Mouse (Mus musculus) midbrain, embryonic 12.5 days (tissue): ENCODE measurements around the gene Ccdc85c. TPM values are rescaled to one million over a fixed set of nuclear protein-coding genes. Genes with fewer than 3 reads are reported as not detected.

Experiments
- ATAC-seq: fragments of 200-750 bp; cut with Nextera tagmentation; 2 replicates; pipeline ENCODE4 v1.8.0; 2017; ENCODE audit warnings: low read depth, moderate TSS enrichment, moderate library complexity; ENCODE audit not compliant: low FRiP score
- H3K27ac ChIP-seq: fragments of 300-500 bp; sonication (generic); replicated peaks from 2 replicates; pipeline ENCODE4 v1.5.1; 2016; ENCODE audit warnings: mild to moderate bottlenecking
- H3K27me3 ChIP-seq: fragments of 300-500 bp; sonication (generic); 2 replicates; pipeline ENCODE4 v1.6.1; 2016; ENCODE audit warnings: mild to moderate bottlenecking
- H3K36me3 ChIP-seq: fragments of 300-500 bp; sonication (generic); 2 replicates; pipeline ENCODE4 v1.6.1; 2016
- H3K4me1 ChIP-seq: fragments of 300-500 bp; sonication (generic); 2 replicates; pipeline ENCODE4 v1.6.1; 2016
- H3K4me2 ChIP-seq: fragments of 300-500 bp; sonication (generic); replicated peaks from 2 replicates; pipeline ENCODE4 v1.6.1; 2016; ENCODE audit warnings: mild to moderate bottlenecking, moderate library complexity
- H3K4me3 ChIP-seq: fragments of 300-500 bp; sonication (generic); 2 replicates; pipeline ENCODE4 v1.5.1; 2016; ENCODE audit warnings: mild to moderate bottlenecking
- H3K9ac ChIP-seq: fragments of 300-500 bp; sonication (generic); replicated peaks from 2 replicates; pipeline ENCODE4 v1.6.1; 2016; ENCODE audit warnings: mild to moderate bottlenecking, moderate library complexity
- H3K9me3 ChIP-seq: fragments of 300-500 bp; sonication (generic); 2 replicates; pipeline ENCODE4 v1.6.1; 2016; ENCODE audit warnings: mild to moderate bottlenecking
- WGBS: fragments of 180-500 bp; shearing (Covaris S2); methylation state at CpG from one replicate; pipeline ENCODE4 v1.1.7; 2016; 5-methylcytosine and 5-hydroxymethylcytosine counted together
- polyA plus RNA-seq: library from polyadenylated mRNA; unstranded; fragments of >200 nt; fragmentation: Nextera tagmentation; extraction: Ambion mirVana; gene quantifications from 2 replicates; pipeline ENCODE4 v1.2.1, GENCODE M21; 2016

Ccdc85c gene
- polyA plus RNA-seq, 1 experiment from 2014 or later, result 17.0 TPM

DNA sequence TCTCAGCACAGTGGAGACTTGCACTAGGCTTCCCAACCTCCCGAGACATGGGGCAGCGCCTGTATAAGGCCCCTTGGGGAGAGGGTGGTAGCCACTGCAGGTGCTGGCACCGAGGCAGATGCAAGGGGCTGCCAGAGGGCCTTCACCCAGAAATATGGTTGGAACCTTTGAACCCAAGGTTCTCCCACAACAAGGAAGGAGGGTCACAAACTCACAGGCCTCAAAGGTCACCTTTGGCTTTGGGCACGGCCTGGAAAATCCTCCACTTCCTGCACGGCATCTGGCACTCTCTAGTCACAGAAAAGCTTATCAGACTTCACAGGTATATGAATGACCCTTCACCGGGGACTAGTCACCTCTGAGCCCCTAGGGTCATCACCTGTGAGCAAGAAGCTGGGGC, 41.5 kb downstream of the Ccdc85c start:
- Histone ChIP-seq H3K27me3 (no peaks in the 10 kb centered on the region), H3K36me3 (no peaks in the 10 kb centered on the region), H3K4me2 (no peak overlapping the region), H3K9me3 (no peaks in the 10 kb centered on the region), H3K9ac (no peak overlapping the region), H3K27ac (no peak overlapping the region), H3K4me1 (peaks cover 60% of the 10 kb centered on the region), H3K4me3 (no peak overlapping the region)
- no peak for ATAC-seq
- 92% methylated on average over 6 of the region's 6 CpGs for WGBS

DNA sequence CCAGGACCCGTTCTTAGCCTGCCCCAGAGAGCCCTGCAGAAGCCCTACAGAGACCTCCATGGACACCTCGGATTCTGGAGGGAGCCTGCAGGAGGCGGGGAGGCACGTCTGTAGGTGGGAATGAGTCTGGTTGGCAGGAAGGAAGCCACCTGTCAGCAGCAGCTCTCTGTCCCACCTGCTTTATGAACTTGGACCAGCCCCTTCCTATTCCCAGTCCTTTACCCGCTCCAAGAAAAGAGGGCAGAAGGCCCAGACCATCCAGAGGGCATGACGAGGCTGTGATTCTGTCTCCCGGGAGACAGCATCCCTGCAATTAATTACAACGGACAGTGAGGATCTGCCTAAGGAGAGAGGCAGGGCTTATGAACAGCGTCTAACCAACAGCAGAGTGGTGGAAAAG, 43.3 kb downstream of the Ccdc85c start:
- no peaks in the 10 kb centered on the region for H3K9me3 ChIP-seq
- WGBS, result 39% methylated on average over 9 of the region's 9 CpGs
- no peaks in the 10 kb centered on the region for H3K36me3 ChIP-seq
- H3K4me1 ChIP-seq, result peaks cover 52% of the 10 kb centered on the region
- peak overlapping the region; percentile 61 for H3K27ac ChIP-seq
- no peak overlapping the region for H3K4me3 ChIP-seq
- 0 out of 2 replicates have a peak overlapping the region, but pooled peaks have one; percentile 37 for H3K9ac ChIP-seq
- H3K4me2 ChIP-seq, result no peak overlapping the region
- ATAC-seq, result no peak
- H3K27me3 ChIP-seq, result no peaks in the 10 kb centered on the region

DNA sequence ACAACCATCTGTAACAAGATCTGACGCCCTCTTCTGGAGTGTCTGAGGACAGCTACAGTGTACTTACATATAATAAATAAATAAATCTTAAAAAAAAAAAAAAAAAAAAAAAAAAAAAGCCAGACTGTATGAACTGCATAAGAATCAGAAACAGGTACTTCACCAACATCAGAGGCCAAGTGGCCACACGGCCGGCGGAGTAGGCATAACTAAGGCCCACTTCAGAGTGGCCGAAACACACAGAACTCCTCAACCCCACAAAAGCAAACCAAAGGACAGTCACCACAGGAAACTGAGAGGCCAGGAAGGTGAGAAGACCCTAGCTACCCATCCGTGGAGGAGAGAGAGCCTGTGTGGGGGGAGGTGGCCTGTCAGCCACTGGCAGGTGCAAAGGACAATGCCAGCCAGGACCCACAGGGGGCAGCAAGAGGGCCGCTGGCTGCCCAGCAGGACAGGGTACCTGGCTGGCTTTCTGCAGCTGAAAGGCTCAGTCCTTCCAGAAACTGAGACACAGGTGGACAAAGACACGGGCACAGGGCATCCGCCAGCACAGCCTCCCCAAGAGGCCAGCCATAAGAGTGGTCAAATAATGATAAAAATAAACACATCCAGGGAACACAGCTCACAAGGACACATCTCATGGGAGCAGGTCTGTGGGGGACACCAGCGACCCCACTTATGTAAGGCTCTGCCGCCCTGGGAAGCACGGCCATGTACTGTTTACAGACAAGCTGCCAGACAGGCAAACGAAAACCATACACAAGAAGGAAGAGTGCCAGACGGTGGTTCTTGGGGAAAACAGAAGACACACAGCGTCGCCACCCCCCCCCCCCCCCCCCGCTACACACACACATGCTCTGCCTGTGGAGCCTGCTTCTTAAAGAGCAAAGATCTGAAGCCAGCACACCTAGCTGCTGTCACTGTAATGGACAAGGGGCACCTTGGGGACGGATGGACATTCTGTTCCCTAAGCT, 44.1 kb downstream of the Ccdc85c start:
- Histone ChIP-seq H3K36me3 (no peaks in the 10 kb centered on the region), H3K4me2 (no peak overlapping the region), H3K9me3 (no peaks in the 10 kb centered on the region), H3K9ac (no peak overlapping the region), H3K4me1 (peaks cover 55% of the 10 kb centered on the region), H3K27me3 (no peaks in the 10 kb centered on the region), H3K4me3 (no peak overlapping the region), H3K27ac (peak overlapping the region; percentile 52; the same call in 1 of the 2 replicates)
- WGBS, result 58% methylated on average over 17 of the region's 18 CpGs
- no peak for ATAC-seq

DNA sequence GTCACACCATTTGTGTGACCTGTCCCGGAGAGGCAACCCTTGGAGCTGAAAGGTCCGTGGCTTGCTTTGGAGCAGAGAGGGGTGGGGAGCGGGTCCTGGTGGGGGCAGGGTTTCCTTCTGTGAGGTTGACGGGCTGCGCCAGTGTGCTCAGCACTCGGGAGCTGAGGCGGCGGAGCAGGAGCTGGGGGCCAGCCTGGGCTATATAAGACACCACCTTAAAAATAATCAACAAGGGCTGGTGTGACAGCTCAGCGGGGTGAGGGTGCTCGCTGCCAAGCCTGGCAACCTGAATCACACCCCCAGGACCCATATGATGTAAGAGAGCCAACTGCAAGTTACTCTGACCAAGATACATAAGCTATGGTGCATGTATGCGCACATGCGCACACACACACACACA, 45.1 kb downstream of the Ccdc85c start:
- 82% methylated on average over 12 of the region's 12 CpGs for WGBS
- H3K4me1 ChIP-seq, result peaks cover 59% of the 10 kb centered on the region
- no peak overlapping the region for H3K4me2 ChIP-seq
- H3K36me3 ChIP-seq, result no peaks in the 10 kb centered on the region
- peak overlapping the region; percentile 42; the same call in 1 of the 2 replicates for H3K27ac ChIP-seq
- H3K27me3 ChIP-seq, result no peaks in the 10 kb centered on the region
- no peaks in the 10 kb centered on the region for H3K9me3 ChIP-seq
- no peak for ATAC-seq
- H3K9ac ChIP-seq, result no peak overlapping the region; the same call in 1 of the 2 replicates
- H3K4me3 ChIP-seq, result no peak overlapping the region

DNA sequence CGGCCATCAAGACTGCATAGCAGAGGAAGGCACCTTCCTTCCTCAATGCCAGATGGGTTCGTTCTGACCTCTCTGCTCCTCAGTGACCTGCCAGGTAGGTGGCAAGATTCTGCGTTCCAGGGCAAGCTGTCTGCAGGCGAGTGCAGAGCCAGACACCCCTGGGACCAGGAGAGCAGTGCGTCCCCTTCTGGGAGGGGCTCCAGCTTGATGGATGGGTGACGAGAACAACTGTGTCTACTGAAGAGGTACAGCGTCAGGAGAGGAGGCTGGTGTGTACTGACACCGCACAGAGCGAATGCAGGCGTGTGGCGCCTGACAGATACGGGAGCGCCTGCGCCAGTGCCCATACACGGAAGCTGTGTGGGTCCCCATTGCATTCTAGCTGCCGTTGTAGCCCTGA, 47.7 kb downstream of the Ccdc85c start:
- no peaks in the 10 kb centered on the region for H3K27me3 ChIP-seq
- H3K9ac ChIP-seq, result no peak overlapping the region
- H3K27ac ChIP-seq, result no peak overlapping the region
- no peak overlapping the region for H3K4me2 ChIP-seq
- ATAC-seq, result no peak
- H3K9me3 ChIP-seq, result no peaks in the 10 kb centered on the region
- no peaks in the 10 kb centered on the region for H3K36me3 ChIP-seq
- WGBS, result 90% methylated on average over 16 of the region's 16 CpGs
- no peak overlapping the region for H3K4me3 ChIP-seq
- H3K4me1 ChIP-seq, result peaks cover 74% of the 10 kb centered on the region

DNA sequence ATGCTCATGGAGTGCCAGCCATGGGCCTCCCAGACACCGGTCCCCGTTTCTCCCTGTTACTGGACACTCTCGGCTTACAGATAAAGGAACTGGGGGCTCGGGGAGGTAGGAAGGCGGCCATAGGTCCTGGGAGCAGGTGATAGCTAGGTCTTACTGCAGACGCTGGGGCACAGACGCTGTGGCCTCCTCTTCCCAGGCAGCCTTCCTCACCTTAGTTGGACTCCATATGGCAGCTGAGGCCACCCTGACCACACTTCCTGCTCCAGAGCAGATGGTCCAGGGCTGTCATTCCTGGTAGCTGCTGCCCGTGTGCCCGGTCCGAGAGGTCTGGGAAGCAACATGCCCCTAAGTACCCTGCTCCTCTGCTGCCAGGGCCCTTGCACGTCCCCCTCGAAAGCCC, 48.3 kb downstream of the Ccdc85c start:
- 86% methylated on average over 12 of the region's 12 CpGs for WGBS
- Histone ChIP-seq H3K27ac (0 out of 2 replicates have a peak overlapping the region, but pooled peaks have one; percentile 15), H3K9me3 (no peaks in the 10 kb centered on the region), H3K4me1 (peaks cover 68% of the 10 kb centered on the region), H3K4me3 (no peak overlapping the region), H3K4me2 (no peak overlapping the region), H3K27me3 (no peaks in the 10 kb centered on the region), H3K36me3 (no peaks in the 10 kb centered on the region), H3K9ac (no peak overlapping the region)
- no peak for ATAC-seq

DNA sequence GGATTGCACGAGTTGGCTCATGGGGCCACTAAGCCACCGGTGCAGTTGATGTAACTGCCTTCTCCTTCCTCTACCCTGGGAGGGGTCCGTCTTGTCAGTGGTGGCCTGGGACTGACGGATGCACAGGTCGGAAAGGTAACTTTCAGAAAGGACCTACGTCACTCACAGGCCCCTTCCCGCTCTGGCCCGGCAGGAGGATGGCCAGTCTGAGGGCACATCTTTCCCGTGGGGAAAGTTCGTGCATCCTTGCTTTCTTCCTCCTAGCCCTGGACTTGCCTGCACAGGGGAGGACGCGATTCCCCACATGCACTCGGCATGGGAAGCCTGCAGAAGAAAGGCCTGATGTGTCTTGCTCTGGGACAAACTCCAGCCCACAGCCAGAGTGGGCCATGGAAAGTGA, 49.0 kb downstream of the Ccdc85c start:
- Histone ChIP-seq H3K36me3 (no peaks in the 10 kb centered on the region), H3K4me1 (peaks cover 67% of the 10 kb centered on the region), H3K9ac (no peak overlapping the region)

DNA sequence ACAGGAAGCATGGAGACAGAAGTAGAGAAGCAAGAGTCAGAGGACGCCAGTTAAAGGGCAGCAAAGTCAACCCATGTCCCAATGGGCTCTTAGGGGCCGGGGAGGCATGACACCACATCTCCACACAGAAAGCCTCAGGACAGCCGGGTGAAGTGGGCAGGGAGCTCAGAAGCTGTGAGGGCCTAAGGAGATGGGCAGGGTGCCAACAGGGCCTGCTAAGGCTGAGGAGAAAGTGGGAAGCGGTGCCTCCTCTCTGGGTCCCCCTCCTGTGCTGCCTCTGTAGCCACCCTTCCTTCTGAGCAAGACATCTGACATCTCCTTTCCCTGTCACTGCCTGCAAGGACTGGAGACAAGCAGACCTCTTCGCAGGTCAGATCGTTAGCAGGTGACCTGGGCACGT, 49.4 kb downstream of the Ccdc85c start:
- H3K4me3 ChIP-seq, result no peak overlapping the region
- no peaks in the 10 kb centered on the region for H3K27me3 ChIP-seq
- no peak for ATAC-seq
- no peak overlapping the region for H3K27ac ChIP-seq
- H3K9ac ChIP-seq, result no peak overlapping the region
- H3K4me1 ChIP-seq, result peaks cover 67% of the 10 kb centered on the region
- H3K9me3 ChIP-seq, result no peaks in the 10 kb centered on the region
- no peaks in the 10 kb centered on the region for H3K36me3 ChIP-seq
- H3K4me2 ChIP-seq, result no peak overlapping the region
- 87% methylated on average over 7 of the region's 7 CpGs for WGBS

More for the DNA sequence above, 49.0 kb downstream of the Ccdc85c start:
- Histone ChIP-seq H3K27ac (0 out of 2 replicates have a peak overlapping the region, but pooled peaks have one; percentile 15), H3K9me3 (no peaks in the 10 kb centered on the region), H3K4me3 (no peak overlapping the region), H3K27me3 (no peaks in the 10 kb centered on the region), H3K4me2 (no peak overlapping the region)
- 84% methylated on average over 13 of the region's 13 CpGs for whole genome bisulfite sequencing
- ATAC-seq, result no peak

DNA sequence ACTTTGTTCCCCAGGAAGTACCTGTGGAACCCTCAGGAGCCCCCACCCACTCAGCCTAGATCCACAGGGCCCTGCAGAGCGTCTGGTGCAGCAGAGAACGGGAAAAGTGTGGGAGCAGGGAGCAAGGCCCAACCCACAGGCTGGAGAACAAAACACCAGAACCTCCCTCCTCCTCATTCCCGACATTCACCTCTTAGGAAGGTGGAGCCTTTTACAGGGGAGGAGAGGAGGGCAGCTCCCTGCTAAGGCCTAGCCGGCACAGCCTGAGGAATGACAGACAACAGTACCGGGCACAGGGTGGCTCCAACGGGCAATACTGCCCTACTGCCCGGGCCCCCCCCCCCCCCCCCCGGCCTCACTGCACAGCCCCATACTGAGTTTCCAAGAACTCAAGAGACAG, 51.9 kb downstream of the Ccdc85c start:
- peaks cover 81% of the 10 kb centered on the region for H3K4me1 ChIP-seq
- no peak overlapping the region for H3K4me3 ChIP-seq
- no peaks in the 10 kb centered on the region for H3K27me3 ChIP-seq
- ATAC-seq, result no peak
- no peak overlapping the region for H3K27ac ChIP-seq
- no peak overlapping the region for H3K9ac ChIP-seq
- 38% methylated on average over 8 of the region's 8 CpGs for WGBS
- H3K9me3 ChIP-seq, result no peaks in the 10 kb centered on the region
- no peak overlapping the region for H3K4me2 ChIP-seq
- H3K36me3 ChIP-seq, result no peaks in the 10 kb centered on the region

DNA sequence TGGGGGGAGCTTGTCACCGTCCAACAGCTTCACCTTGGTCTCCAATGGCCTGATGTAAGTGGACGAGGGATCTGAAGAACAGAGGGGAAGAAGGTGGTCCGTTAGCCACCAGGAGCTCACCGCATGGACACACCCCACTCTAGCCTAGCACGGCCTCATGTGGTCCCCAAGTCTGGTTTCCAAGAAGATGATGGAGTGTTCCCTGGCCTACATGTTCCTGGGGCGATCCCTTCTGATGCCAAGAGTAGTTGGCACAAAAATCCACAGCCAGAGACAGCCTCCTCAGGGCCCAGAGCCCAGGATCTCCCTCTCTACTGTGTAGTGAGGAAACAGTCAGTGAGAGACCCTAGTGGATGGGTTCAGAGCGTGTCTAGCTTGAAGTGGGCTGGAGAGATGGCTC, 53.5 kb downstream of the Ccdc85c start:
- ATAC-seq, result no peak
- Histone ChIP-seq H3K9me3 (no peaks in the 10 kb centered on the region), H3K27me3 (no peaks in the 10 kb centered on the region), H3K4me1 (peaks cover 85% of the 10 kb centered on the region), H3K36me3 (no peaks in the 10 kb centered on the region), H3K9ac (no peak overlapping the region), H3K27ac (no peak overlapping the region), H3K4me3 (no peak overlapping the region), H3K4me2 (no peak overlapping the region)
- WGBS, result 89% methylated on average over 7 of the region's 7 CpGs

DNA sequence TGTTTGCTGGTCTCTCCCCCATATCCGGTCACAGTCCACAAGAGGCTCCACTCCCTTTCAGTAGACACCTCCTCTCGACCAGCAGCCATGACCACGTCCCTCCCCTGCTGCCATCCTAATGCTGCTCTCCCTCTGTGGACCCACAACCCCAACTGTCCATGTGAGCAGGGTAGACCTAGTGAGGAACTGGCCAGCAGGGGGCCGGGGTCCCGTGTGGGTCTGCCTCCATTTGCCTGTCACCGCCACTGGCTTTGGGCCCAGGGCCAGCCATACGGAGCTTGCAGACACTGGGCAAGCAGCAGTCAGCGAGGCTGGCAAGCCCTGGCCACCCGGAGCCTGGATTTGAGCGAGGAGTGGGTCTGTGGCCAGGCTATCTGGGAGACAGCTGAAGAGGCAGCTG, 54.0 kb downstream of the Ccdc85c start:
- WGBS, result 56% methylated on average over 10 of the region's 10 CpGs
- H3K4me2 ChIP-seq, result no peak overlapping the region
- 0 out of 2 replicates have a peak overlapping the region, but pooled peaks have one; percentile 39 for H3K27ac ChIP-seq
- no peaks in the 10 kb centered on the region for H3K27me3 ChIP-seq
- peak; percentile 27; the same call in 1 of the 2 replicates for ATAC-seq
- H3K36me3 ChIP-seq, result no peaks in the 10 kb centered on the region
- peaks cover 85% of the 10 kb centered on the region for H3K4me1 ChIP-seq
- H3K9me3 ChIP-seq, result no peaks in the 10 kb centered on the region
- no peak overlapping the region for H3K9ac ChIP-seq
- H3K4me3 ChIP-seq, result no peak overlapping the region

DNA sequence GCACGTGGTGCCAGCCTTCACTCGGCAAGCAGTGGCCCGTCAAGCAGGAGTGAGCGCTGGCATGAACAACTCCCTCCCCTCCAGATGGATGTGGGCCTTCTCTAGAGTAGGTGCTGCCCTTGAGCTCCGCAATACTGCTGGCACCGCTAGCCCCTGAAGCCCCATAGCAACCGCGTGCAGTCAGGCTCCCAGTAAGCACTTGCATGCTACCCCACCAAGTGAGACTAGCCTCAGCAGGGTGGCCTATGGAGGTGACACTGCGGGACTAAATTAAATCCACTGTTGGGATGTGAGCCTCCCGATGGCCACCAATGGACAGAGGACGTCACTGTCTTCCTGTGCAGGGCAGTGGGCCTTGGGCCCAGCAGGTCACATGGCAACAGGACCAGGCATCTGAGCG, 54.6 kb downstream of the Ccdc85c start:
- ATAC-seq, result no peak; the same call in 1 of the 2 replicates
- H3K9ac ChIP-seq, result 0 out of 2 replicates have a peak overlapping the region, but pooled peaks have one; percentile 15
- H3K36me3 ChIP-seq, result no peaks in the 10 kb centered on the region
- no peak overlapping the region for H3K4me2 ChIP-seq
- WGBS, result 75% methylated on average over 12 of the region's 12 CpGs
- no peaks in the 10 kb centered on the region for H3K9me3 ChIP-seq
- no peak overlapping the region for H3K4me3 ChIP-seq
- H3K27me3 ChIP-seq, result no peaks in the 10 kb centered on the region
- H3K27ac ChIP-seq, result peak overlapping the region; percentile 39
- H3K4me1 ChIP-seq, result peaks cover 80% of the 10 kb centered on the region
